Mouse (Mus musculus) heart, postnatal 10 days (tissue): ENCODE measurements around the gene Tmem238. TPM values are rescaled to one million over a fixed set of nuclear protein-coding genes. Genes with fewer than 3 reads are reported as not detected.

ENCODE experiments used
- DNase-seq, 2 experiments: peaks; one replicate each; pipeline ENCODE4 v3.0.0; 2021
- intact Hi-C: fragments of 180-260 bp; cut with DNase I; formaldehyde crosslinking; loops from one replicate; pipeline ENCODE4 v1.15.1; 2025
- total RNA-seq, 2 experiments: library from RNA; stranded (reverse); gene quantifications; 2 replicates each; pipeline ENCODE4 v1.2.3; 2021

The Tmem238 gene
- total RNA-seq, 2 experiments from 2014 or later: 3.7 to 4.2 TPM

- intact Hi-C loops: no loop called here
- DNase-seq: peak; percentile 25 to 41
These were observed 37.3 kb downstream of the Tmem238 start for GRCm38 (mm10) chr7:4751971-4752820.

- intact Hi-C loops: no loop called here
- DNase-seq: no peak
These were observed 40.3 kb downstream of the Tmem238 start for GRCm38 (mm10) chr7:4749169-4749568.

GRCm38 (mm10) chr7:4748321-4748720 lies 41.1 kb downstream of the Tmem238 start:
- intact Hi-C loops: no loop called here
- DNase-seq: no peak

- no peak for DNase-seq
- intact Hi-C loops: no loop called here
These were observed 42.1 kb downstream of the Tmem238 start for GRCm38 (mm10) chr7:4747156-4747899.

DNA sequence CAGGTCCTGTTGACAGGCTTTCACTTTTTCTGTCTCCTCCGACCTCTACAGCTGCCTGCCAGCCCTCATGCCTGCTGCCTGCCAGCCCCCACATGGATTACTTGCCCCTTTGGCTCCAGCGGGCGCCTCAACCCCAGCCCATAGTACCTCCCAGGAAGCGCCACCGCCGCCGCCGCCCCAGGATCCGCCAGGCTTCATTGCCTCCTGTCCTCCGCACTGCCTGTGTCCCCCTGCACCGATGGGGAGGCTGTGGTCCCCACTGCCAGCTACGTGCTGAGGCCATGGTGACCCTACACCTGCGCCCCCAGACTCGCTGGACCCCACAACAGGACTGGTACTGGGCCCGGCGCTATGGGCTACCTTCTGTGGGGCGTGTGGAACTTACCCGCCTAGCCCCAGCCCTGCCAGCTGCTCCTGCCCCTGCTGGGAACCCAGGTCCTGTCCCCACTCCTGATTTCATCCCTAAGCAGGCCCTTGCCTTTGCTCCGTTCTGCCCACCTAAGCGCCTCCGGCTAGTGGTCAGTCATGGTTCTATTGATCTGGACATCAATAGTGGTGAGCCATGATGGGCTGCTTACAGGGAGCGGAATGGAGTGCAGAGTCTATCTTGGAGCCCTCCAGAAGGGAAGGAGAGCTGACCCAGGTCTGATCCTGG lies 43.0 kb downstream of the Tmem238 start:
- intact Hi-C loops: no loop called here
- DNase-seq: no peak

- intact Hi-C loops: no loop called here
- DNase-seq: no peak
These were observed 44.6 kb downstream of the Tmem238 start for GRCm38 (mm10) chr7:4744886-4745285.

- no peak for DNase-seq
- intact Hi-C loops: no loop called here
These were observed 46.1 kb downstream of the Tmem238 start for GRCm38 (mm10) chr7:4743354-4743753.

GRCm38 (mm10) chr7:4742482-4742819 lies 47.0 kb downstream of the Tmem238 start:
- no peak for DNase-seq
- intact Hi-C loops: no loop called here

DNA sequence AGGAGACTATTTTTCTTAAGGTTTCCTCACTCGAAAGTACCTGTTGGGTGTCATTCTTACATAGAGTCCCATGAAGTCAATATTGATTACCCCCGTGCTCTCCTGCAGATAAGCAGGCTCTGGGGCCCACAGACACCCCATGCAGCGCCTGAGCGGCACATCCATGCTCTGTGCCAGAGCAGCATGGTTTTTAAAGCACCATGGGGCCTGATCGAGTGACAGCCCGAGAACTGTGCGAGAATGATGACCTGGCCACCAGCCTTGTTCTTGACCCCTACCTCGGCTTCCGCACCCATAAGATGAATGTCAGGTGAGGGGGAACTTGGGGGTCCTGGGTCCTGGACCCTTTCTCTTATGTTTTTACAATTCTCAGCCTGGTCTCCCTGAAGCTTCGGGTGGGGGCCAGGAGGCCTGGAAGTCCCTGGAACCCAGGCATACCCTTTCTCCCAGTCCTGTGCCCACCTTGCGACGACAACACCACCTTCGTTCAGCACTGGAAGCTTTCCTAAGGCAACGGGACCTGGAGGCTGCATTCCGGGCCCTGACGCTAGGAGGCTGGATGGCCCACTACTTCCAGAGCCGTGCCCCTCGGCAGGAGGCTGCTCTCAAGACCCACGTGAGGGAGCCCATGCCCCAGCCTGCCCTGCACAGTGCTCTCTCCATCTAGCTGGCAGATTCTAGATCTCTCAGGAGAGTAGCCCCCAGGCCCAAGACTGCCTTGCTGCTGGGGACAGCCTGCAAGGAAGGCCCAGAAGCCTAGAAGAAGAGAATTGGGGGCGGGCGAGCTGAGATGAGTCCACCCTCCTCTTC lies 47.6 kb downstream of the Tmem238 start:
- no peak for DNase-seq
- intact Hi-C loops: loop anchor here (2.0 kb wide), 2 partner anchors 51 to 57 kb away; partner anchors contain the start of genes Hspbp1 and Rpl28

DNA sequence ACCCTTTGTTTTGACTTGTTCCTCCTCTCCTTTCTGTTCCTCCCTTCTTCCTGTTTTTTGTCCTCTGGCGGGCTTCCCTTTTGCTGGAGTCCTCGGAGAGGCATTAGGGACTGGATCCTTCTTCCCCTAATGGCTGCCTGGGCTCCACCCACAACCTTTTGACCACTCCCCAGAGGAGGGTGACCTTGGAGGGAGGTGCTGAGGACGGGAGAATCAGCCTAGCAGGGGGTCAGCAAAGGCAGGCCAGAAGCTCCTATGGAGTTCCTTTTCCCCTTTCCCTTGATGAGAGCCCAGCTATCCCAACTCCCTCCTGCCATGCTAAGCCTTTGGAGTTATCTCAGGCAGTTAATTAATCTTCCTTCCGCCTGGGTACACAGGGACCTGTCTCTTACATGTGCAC lies 48.3 kb downstream of the Tmem238 start:
- peak; percentile 76 to 80 for DNase-seq
- intact Hi-C loops: loop anchor here (2.0 kb wide), 2 partner anchors 52 to 56 kb away; partner anchors contain the start of genes Hspbp1 and Rpl28

- DNase-seq: no peak
- intact Hi-C loops: loop anchor here (2.0 kb wide), 2 partner anchors 52 to 56 kb away; partner anchors contain the start of genes Hspbp1 and Rpl28
These were observed 49.1 kb downstream of the Tmem238 start for GRCm38 (mm10) chr7:4740309-4740727.

DNA sequence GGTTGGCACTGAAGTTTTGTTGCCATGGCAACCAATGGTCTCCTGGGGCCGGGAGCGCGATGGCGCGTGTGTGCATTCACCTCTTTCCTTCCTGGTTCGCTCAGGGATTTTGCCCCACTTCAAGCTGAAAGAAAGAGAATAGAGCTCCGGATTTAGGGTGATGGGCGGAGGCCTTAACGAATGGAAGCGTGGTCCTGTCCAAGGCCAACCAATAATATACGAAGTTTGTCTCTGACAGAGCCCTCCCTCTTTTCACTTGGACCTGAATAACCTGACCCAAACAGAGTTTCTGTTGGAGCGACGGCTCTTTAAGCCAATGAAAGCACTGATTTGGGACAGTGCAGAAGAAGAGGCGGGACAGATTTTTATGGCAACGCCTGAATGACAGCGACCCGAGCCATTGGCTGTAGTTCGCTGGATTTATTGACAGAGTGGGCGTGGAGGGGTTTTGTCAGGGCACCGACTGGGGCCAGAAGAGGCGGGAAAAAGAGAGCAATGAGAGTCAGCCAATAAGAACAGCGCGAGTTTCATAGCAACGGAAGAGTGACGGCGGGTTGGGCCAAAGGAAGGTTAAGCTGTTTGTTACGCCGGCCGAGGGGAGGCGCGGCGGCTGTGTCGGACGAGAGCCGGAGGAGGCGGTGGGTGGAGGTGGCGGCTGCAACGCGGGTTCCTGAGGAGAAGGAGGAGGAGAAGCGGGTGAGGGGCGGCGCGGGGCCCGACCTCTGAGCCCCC lies 49.7 kb downstream of the Tmem238 start, which contains the start of gene Kmt5c:
Gene Kmt5c, plus strand, starts transcription at position 572 of the 732 bp plus-strand sequence.
- intact Hi-C loops: loop anchor here (2.0 kb wide), 2 partner anchors 53 to 55 kb away; partner anchors contain the start of genes Hspbp1 and Rpl28
- DNase-seq: peak; percentile 99 to 100

DNA sequence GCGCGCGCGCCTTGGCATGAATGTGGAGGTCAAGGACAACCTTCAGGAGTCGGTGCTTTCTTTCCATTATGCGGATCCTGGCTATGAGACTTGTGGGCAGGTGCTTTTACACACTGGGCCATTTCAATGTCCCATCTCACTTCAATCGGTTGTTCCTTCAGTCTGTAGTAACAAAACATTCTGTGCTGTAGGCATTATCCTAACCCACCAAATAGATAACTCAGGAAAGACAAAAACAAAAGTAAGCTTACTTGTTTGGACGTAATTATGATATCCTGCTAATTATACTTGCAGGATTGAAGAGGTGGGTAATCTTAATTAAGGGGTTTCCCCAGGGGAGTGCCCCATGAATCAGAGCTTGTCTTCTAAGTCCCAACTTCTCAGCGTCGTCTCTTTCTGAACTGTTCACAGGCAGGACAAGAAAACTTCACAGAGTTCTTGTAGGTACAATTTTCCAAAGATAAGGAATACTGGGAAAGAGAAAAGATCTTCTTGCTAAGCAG lies 50.4 kb downstream of the Tmem238 start:
- intact Hi-C loops: no loop called here
- peak in 1 of 2 experiments; percentile 11 for DNase-seq

Other genes with a start within 250 kb of the Tmem238 start
- gene Syt5, start 242.1 kb downstream of the Tmem238 start, total RNA-seq: 1 to 10 TPM; 1.7 to 2.4 TPM
- gene Ptprh, start 185.6 kb downstream of the Tmem238 start, total RNA-seq: not detected
- gene Tmem86b, start 158.2 kb downstream of the Tmem238 start, total RNA-seq: 1 to 10 TPM; 6.2 to 6.6 TPM
- 10 to 100 TPM; 77.3 to 80.7 TPM for gene Ppp6r1, start 130.6 kb downstream of the Tmem238 start, total RNA-seq
- gene Hspbp1, start 104.6 kb downstream of the Tmem238 start, total RNA-seq: 10 to 100 TPM; 45.0 to 46.7 TPM
- 1 to 10 TPM; 2.5 to 3.8 TPM for gene Brsk1, start 99.1 kb downstream of the Tmem238 start, total RNA-seq
- gene Tmem150b, start 64.4 kb downstream of the Tmem238 start, total RNA-seq: under 1 TPM in 1 of 2 experiments, not detected in 1; 0.20 TPM
- 10 to 100 TPM; 32.1 to 37.1 TPM for gene Kmt5c, start 49.5 kb downstream of the Tmem238 start, total RNA-seq
- gene Cox6b2, start 36.6 kb downstream of the Tmem238 start, total RNA-seq: 10 to 100 TPM in 1 of 2 experiments, 1 to 10 TPM in 1; 7.4 to 10.9 TPM
- not detected for gene Fam71e2, start 18.4 kb downstream of the Tmem238 start, total RNA-seq
- gene Il11, start 6.8 kb downstream of the Tmem238 start, total RNA-seq: not detected
- not detected for gene Tmem190, start 6.7 kb downstream of the Tmem238 start, total RNA-seq
- 100 to 1,000 TPM; 630 to 679 TPM for gene Rpl28, start 3.2 kb upstream of the Tmem238 start, total RNA-seq
- 100 to 1,000 TPM; 149 to 152 TPM for gene Ube2s, start 22.9 kb upstream of the Tmem238 start, total RNA-seq
- under 1 TPM in 1 of 2 experiments, not detected in 1; 0.15 TPM for gene Shisa7, start 55.0 kb upstream of the Tmem238 start, total RNA-seq
- 1 to 10 TPM; 3.6 to 4.7 TPM for gene Isoc2b, start 80.6 kb upstream of the Tmem238 start, total RNA-seq
- 10 to 100 TPM; 15.8 to 16.3 TPM for gene Isoc2a, start 87.5 kb upstream of the Tmem238 start, total RNA-seq
- not detected for gene Gm36210, start 116.9 kb upstream of the Tmem238 start, total RNA-seq
- 10 to 100 TPM; 11.8 to 13.8 TPM for gene Zfp628, start 125.6 kb upstream of the Tmem238 start, total RNA-seq
- gene Nat14, start 132.4 kb upstream of the Tmem238 start, total RNA-seq: 1 to 10 TPM; 4.9 to 5.2 TPM
- 10 to 100 TPM; 12.5 TPM for gene Ssc5d, start 136.1 kb upstream of the Tmem238 start, total RNA-seq
- gene Sbk2, start 174.8 kb upstream of the Tmem238 start, total RNA-seq: 1 to 10 TPM; 7.2 to 9.0 TPM
- gene Sbk3, start 181.5 kb upstream of the Tmem238 start, total RNA-seq: 10 to 100 TPM; 11.9 to 22.0 TPM
- gene Zfp579, start 206.5 kb upstream of the Tmem238 start, total RNA-seq: 10 to 100 TPM; 18.4 to 19.1 TPM
- gene Zfp524, start 224.8 kb upstream of the Tmem238 start, total RNA-seq: 1 to 10 TPM; 7.8 to 9.4 TPM
- 10 to 100 TPM; 21.6 to 25.6 TPM for gene Fiz1, start 225.0 kb upstream of the Tmem238 start, total RNA-seq
- gene Gm44973, start 225.8 kb upstream of the Tmem238 start, total RNA-seq: not detected
- 10 to 100 TPM; 22.4 to 23.2 TPM for gene Zfp865, start 230.7 kb upstream of the Tmem238 start, total RNA-seq
- gene Ccdc106, start 230.9 kb upstream of the Tmem238 start, total RNA-seq: under 1 TPM; 0.26 to 0.32 TPM
- gene 4632433K11Rik, start 244.5 kb upstream of the Tmem238 start, total RNA-seq: not detected
- gene Zfp784, start 248.8 kb upstream of the Tmem238 start, total RNA-seq: 1 to 10 TPM; 5.9 to 7.3 TPM